Mouse (Mus musculus) stomach, embryonic 16.5 days (tissue): ENCODE measurements around the gene Lpcat2. TPM values are rescaled to one million over a fixed set of nuclear protein-coding genes. Genes with fewer than 3 reads are reported as not detected.
"Not testable (repeated sequence)": the region's sequence is repeated elsewhere in the genome, so short reads cannot be mapped to it uniquely, and the experiment has no call there.

ENCODE experiments used
- ATAC-seq: fragments of 200-750 bp; cut with Nextera tagmentation; 2 replicates; pipeline ENCODE4 v1.8.0; 2017; ENCODE audit warnings: moderate number of reproducible peaks, moderate TSS enrichment; ENCODE audit not compliant: insufficient read depth, low FRiP score
- H3K27ac ChIP-seq: fragments of 300-500 bp; sonication (generic); 2 replicates; pipeline ENCODE4 v1.5.1; 2014; ENCODE audit warnings: low read length
- H3K27me3 ChIP-seq: fragments of 300-500 bp; sonication (generic); 2 replicates; pipeline ENCODE4 v1.6.1; 2014; ENCODE audit warnings: low read length, control low read depth, mixed read lengths; ENCODE audit not compliant: control insufficient read depth, insufficient read depth
- H3K36me3 ChIP-seq: fragments of 300-500 bp; sonication (generic); 2 replicates; pipeline ENCODE4 v1.6.1; 2014; ENCODE audit warnings: low read length; ENCODE audit not compliant: control insufficient read depth, insufficient read depth
- H3K4me1 ChIP-seq: fragments of 300-500 bp; sonication (generic); 2 replicates; pipeline ENCODE4 v1.6.1; 2014; ENCODE audit warnings: low read length, control low read depth, mixed read lengths; ENCODE audit not compliant: control insufficient read depth, insufficient read depth
- H3K4me2 ChIP-seq: fragments of 300-500 bp; sonication (generic); 2 replicates; pipeline ENCODE4 v1.6.1; 2014; ENCODE audit warnings: low read depth, low read length, mixed read lengths
- H3K4me3 ChIP-seq: fragments of 300-500 bp; sonication (generic); replicated peaks from 2 replicates; pipeline ENCODE4 v1.5.1; 2014; ENCODE audit warnings: mild to moderate bottlenecking, low read length
- H3K9ac ChIP-seq: fragments of 300-500 bp; sonication (generic); 2 replicates; pipeline ENCODE4 v1.6.1; 2014; ENCODE audit warnings: low read length
- H3K9me3 ChIP-seq: fragments of 300-500 bp; sonication (generic); replicated peaks from 2 replicates; pipeline ENCODE4 v1.6.1; 2016; ENCODE audit warnings: low read length, control low read depth; ENCODE audit not compliant: control insufficient read depth
- WGBS: fragments of 180-500 bp; shearing (Covaris S2); extraction: QIAGEN DNeasy Blood & Tissue Kit; methylation state at CpG from one replicate; pipeline ENCODE4 v1.1.7; 2014; 5-methylcytosine and 5-hydroxymethylcytosine counted together
- polyA plus RNA-seq: library from polyadenylated mRNA; unstranded; fragments of >200 nt; fragmentation: Nextera tagmentation; extraction: Ambion mirVana; gene quantifications from 2 replicates; pipeline ENCODE4 v1.2.1, GENCODE M21; 2015

Lpcat2 gene
- polyA plus RNA-seq, 1 experiment from 2014 or later: 12.2 TPM

DNA sequence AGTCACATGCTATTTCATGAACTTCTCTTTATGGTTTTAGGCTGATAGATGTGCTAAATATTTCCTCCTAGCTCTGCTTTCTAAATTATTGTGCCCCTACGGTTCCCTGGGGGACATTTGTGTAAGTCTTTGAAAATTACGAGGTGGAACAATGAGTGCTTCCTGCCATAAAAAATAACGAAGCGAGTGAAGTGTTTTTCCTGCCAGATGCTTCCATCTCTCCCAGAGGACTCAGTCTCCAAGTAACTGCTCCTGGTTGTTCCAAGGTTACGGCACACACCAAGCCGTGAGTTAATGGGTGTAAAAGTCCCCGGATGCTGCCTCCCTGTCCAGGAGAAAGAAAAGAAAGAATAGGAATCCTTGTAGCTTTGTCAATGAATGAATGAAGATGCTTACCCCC, 15.1 kb downstream of the Lpcat2 start:
- Histone ChIP-seq H3K27me3 (no peaks in the 10 kb centered on the region), H3K27ac (no peak overlapping the region), H3K9me3 (no peaks in the 10 kb centered on the region), H3K4me2 (no peak overlapping the region), H3K36me3 (no peaks in the 10 kb centered on the region), H3K4me3 (no peak overlapping the region), H3K4me1 (no peaks in the 10 kb centered on the region), H3K9ac (no peak overlapping the region)
- WGBS: 70% methylated on average over 7 of the region's 7 CpGs
- ATAC-seq: no peak

DNA sequence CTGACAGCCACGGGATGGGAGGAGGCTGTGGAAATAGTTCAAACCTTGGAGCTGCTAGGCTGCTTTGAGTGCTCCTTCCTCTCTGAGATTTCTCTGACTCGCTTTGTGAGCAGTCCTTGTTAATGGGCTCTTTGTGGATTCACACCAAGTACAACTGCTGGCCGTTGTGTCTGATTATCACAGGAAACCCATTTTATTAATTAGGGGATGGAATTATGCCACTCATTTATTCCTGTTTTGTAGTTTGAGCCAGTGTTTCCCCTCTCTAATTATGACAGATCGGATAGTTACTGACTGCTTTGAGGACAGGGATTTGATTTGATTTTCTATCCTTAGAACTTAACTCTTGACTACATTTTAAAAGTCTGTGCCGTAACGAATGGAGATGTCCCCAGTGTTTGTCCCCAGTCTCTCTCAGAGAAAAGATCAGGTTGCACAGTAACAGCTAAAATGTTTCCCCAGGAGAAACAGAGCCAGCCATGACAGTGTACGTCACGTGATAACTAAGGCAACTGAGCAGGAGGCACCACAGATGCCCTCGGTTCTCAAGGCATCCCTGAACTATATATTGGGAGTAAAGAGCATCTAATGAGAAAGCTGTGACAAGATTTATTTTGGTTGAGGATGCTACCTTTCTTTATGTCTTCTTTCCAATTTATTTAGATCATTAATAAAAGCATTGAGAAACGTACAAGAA, 17.1 kb downstream of the Lpcat2 start:
- Histone ChIP-seq H3K27me3 (no peaks in the 10 kb centered on the region), H3K4me3 (no peak overlapping the region), H3K9me3 (no peaks in the 10 kb centered on the region), H3K4me2 (no peak overlapping the region), H3K36me3 (no peaks in the 10 kb centered on the region), H3K27ac (no peak overlapping the region), H3K4me1 (no peaks in the 10 kb centered on the region), H3K9ac (no peak overlapping the region)
- ATAC-seq: no peak
- 76% methylated on average over 10 of the region's 10 CpGs for WGBS

DNA sequence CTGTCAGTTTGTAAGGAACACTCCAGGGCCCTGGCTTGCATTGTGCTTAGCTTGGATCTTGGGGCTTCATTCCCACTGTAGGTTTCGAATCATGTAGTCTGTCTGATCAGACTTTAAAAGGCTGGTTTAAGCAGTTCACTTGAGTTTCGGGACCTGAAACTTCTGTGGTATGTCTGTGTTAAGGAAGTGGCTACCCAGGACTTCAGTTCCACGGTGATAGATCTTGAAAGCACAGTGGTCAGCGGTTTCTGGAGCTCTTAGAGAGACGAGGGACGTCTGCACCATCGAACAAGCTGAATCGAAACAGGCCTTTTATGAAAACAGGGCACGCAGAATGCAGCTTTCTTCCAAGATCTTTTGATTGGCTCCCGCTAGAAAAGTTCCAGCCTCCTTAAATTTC, 20.7 kb downstream of the Lpcat2 start:
- no peak overlapping the region for H3K27ac ChIP-seq
- no peaks in the 10 kb centered on the region for H3K27me3 ChIP-seq
- H3K4me2 ChIP-seq: no peak overlapping the region
- no peak for ATAC-seq
- no peak overlapping the region for H3K4me3 ChIP-seq
- H3K4me1 ChIP-seq: no peaks in the 10 kb centered on the region
- no peak overlapping the region for H3K9ac ChIP-seq
- WGBS: 87% methylated on average over 10 of the region's 10 CpGs
- H3K9me3 ChIP-seq: no peaks in the 10 kb centered on the region
- no peaks in the 10 kb centered on the region for H3K36me3 ChIP-seq

DNA sequence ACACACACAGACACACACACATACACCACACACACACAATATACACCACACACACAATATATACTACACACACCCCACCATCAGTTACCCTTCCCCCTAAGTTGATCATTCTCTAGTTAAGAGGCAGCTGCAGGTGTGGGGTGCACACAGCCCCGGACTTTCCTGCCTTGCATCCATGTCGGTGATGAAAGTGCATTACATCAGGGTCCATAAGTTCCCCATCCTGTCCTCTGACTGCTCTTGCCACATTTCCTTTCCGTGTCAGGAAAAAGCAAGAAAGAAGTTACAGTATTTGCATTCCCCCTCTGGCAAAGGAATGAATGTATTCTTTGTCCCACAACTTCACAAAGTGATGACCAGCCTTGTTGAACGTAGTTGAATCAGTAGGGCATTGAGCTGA, 26.1 kb downstream of the Lpcat2 start:
- Histone ChIP-seq H3K4me1 (no peaks in the 10 kb centered on the region), H3K4me2 (no peak overlapping the region), H3K9me3 (no peaks in the 10 kb centered on the region), H3K4me3 (no peak overlapping the region), H3K27me3 (no peaks in the 10 kb centered on the region), H3K27ac (no peak overlapping the region), H3K36me3 (no peaks in the 10 kb centered on the region), H3K9ac (no peak overlapping the region)
- ATAC-seq: no peak
- 52% methylated on average over 4 of the region's 4 CpGs for WGBS

DNA sequence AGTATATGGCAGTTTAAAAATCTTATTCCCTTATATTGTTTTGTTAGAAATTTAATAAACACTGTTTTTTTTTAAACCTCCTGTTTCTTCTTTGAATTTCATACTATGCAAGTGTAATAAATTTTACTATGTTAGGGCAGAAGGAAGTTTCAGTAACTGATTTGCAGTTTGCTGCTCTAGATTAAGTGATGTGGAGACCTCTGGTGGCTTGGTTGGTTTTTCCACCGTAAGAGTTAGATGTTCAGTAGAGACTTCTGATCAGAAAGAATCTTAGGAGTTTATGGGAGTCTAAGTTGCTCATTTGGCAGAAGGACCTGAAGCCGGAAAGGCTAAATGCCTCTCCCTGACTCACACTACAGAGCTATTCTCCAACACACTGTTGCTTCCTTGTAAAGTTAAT, 28.6 kb downstream of the Lpcat2 start:
- Histone ChIP-seq H3K27me3 (no peaks in the 10 kb centered on the region), H3K27ac (no peak overlapping the region), H3K36me3 (no peaks in the 10 kb centered on the region), H3K4me3 (no peak overlapping the region), H3K4me1 (no peaks in the 10 kb centered on the region), H3K9ac (no peak overlapping the region), H3K4me2 (no peak overlapping the region), H3K9me3 (no peaks in the 10 kb centered on the region)
- no peak for ATAC-seq
- WGBS: 67% methylated on average over 2 of the region's 2 CpGs

DNA sequence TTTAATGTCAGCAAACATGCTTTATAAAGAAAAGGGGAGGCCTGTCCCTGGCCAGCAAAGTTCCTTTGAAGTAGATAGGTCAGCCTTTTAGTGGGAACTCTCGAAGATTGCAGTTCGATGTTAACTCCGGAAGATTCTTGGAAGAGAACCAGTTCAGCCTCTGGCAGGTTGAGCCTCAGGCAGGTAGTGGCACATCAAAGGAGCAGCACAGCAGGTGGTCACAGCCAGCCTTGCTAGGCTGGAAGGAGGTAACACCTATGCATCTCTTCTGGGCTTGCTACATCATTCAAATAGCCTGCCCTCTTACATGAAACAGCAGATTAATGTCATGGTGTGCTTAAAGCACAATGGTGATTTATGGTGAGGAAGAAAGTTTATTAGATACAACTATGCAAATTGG, 37.1 kb downstream of the Lpcat2 start:
- not testable (repeated sequence) for H3K27me3 ChIP-seq, H3K9me3 ChIP-seq, ATAC-seq, H3K4me2 ChIP-seq, H3K4me1 ChIP-seq, H3K36me3 ChIP-seq, H3K27ac ChIP-seq, H3K4me3 ChIP-seq, H3K9ac ChIP-seq
- 68% methylated on average over 3 of the region's 3 CpGs for WGBS

DNA sequence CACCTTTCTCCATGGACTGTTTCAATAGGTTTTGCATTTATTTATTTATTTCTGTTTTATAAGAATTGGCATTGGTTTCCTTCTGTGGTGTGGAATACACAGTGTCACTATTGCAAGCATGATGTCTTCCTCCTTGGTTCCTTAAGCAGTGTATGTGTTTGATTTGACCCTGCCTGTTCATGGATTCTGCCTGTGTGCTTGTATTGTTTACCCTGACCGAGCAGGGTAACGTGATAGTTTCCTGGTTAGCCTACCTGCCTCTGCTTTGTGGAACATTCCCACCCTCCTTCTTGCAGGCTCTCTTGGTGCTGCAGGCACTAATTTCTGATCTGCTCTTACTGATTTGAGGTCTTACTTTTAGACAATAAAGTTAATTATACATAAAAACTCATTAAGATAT, 38.7 kb downstream of the Lpcat2 start:
- Histone ChIP-seq H3K27me3 (no peaks in the 10 kb centered on the region), H3K9me3 (no peaks in the 10 kb centered on the region), H3K36me3 (no peaks in the 10 kb centered on the region), H3K4me1 (no peaks in the 10 kb centered on the region), H3K4me2 (no peak overlapping the region), H3K4me3 (no peak overlapping the region), H3K27ac (peak overlapping the region; percentile 4; the same call in 1 of the 2 replicates), H3K9ac (no peak overlapping the region)
- WGBS: 68% methylated on average over 2 of the region's 2 CpGs
- ATAC-seq: 0 out of 2 replicates have a peak, but pooled peaks have one; percentile 62

DNA sequence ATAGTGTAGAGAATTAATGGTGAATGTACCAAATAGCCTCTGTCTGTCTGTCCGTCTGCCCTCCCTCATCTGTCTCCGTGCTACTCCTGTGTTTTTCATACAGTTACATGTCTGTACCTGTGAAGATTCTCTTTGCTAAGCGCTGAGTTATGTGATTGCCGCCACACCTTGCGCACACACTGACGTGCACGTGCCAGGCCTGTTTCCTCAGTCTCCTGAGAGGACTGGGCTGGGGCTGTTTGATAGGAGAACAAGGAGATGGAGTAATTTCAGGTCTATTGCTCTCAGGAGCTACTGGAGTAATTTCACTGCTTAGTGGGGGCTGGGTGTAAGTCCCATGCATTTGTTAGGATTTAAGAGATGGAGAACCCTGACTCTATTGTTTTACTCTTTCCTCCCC, 39.9 kb downstream of the Lpcat2 start:
- H3K4me3 ChIP-seq: no peak overlapping the region
- H3K9ac ChIP-seq: no peak overlapping the region
- WGBS: 74% methylated on average over 7 of the region's 7 CpGs
- no peaks in the 10 kb centered on the region for H3K4me1 ChIP-seq
- H3K4me2 ChIP-seq: no peak overlapping the region
- H3K9me3 ChIP-seq: no peaks in the 10 kb centered on the region
- peak; percentile 88 for ATAC-seq
- no peaks in the 10 kb centered on the region for H3K36me3 ChIP-seq
- no peaks in the 10 kb centered on the region for H3K27me3 ChIP-seq
- H3K27ac ChIP-seq: peak overlapping the region; percentile 55

DNA sequence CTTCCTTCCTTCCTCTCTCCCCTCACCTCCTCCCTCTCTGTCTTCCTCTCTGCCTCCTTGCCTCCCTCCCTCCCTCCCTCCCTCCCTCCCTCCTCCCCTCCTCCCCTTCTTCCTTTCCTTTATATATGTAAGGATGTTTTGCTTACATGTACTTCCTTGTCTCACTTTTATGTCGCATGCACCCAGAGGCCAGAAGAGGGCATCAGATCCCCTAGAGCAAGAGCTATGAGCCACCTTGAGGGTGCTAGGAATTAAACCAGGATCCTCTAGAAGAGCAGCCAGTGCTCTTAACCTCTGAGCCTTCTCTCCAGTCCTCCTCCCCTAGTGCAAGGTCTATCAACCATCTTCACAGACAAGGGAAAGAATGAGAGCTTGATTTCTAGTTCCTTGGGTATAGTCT, 40.9 kb downstream of the Lpcat2 start:
- H3K27me3 ChIP-seq: no peaks in the 10 kb centered on the region
- no peaks in the 10 kb centered on the region for H3K36me3 ChIP-seq
- H3K4me3 ChIP-seq: no peak overlapping the region
- no peak overlapping the region for H3K27ac ChIP-seq
- no peaks in the 10 kb centered on the region for H3K9me3 ChIP-seq
- no peaks in the 10 kb centered on the region for H3K4me1 ChIP-seq
- ATAC-seq: no peak
- H3K9ac ChIP-seq: no peak overlapping the region
- WGBS: 80% methylated on average over 1 of the region's 1 CpGs
- H3K4me2 ChIP-seq: no peak overlapping the region
